Mouse (Mus musculus) spleen, adult 2 months (tissue): Measurements from ENCODE around the gene Rassf5. TPM values are rescaled to one million over a fixed set of nuclear protein-coding genes. Genes with fewer than 3 reads are reported as not detected.

Experiments
- DNase-seq, 2 experiments: peaks; one replicate each; pipeline versions ENCODE4 v3.0.0 to v3.0.0-alpha.2; 2012 to 2021; ENCODE audit warnings: low spot score in 2 of 2, low read depth in 1 of 2
- H3K27ac ChIP-seq: fragments of 200-500 bp; 2 replicates; pipeline ENCODE4 v1.5.1; 2012; ENCODE audit warnings: low read length, inconsistent platforms; ENCODE audit not compliant: insufficient read depth
- H3K27me3 ChIP-seq: fragments of 200-500 bp; 2 replicates; pipeline ENCODE4 v1.6.1; 2012; ENCODE audit warnings: mild to moderate bottlenecking, moderate library complexity, low read length, inconsistent platforms; ENCODE audit not compliant: control insufficient read depth, insufficient read depth
- H3K36me3 ChIP-seq: fragments of 200-500 bp; 2 replicates; pipeline ENCODE4 v1.6.1; 2012; ENCODE audit warnings: mild to moderate bottlenecking, low read length, inconsistent platforms; ENCODE audit not compliant: control insufficient read depth, insufficient read depth
- H3K4me1 ChIP-seq: fragments of 200-500 bp; 2 replicates; pipeline ENCODE4 v1.6.1; 2011; ENCODE audit warnings: inconsistent platforms; ENCODE audit not compliant: control insufficient read depth, insufficient read depth, insufficient read length
- H3K4me3 ChIP-seq: fragments of 200-500 bp; 2 replicates; pipeline ENCODE4 v1.5.1; 2011; ENCODE audit warnings: mild to moderate bottlenecking, inconsistent platforms; ENCODE audit not compliant: insufficient read depth, insufficient read length; ENCODE audit errors: extremely low read depth
- CTCF ChIP-seq: fragments of 200-500 bp; IDR thresholded peaks from 2 replicates; pipeline ENCODE4 v1.5.1; 2011; ENCODE audit warnings: mild to moderate bottlenecking, inconsistent platforms; ENCODE audit not compliant: insufficient read depth, insufficient read length, insufficient replicate concordance; ENCODE audit errors: extremely low read depth
- POLR2A ChIP-seq: fragments of 200-500 bp; IDR thresholded peaks from 2 replicates; pipeline ENCODE4 v1.6.1; 2011; ENCODE audit warnings: low read depth, low read length, inconsistent platforms
- WGBS: fragments of 180-500 bp; shearing (Covaris S2); methylation state at CpG from one replicate; pipeline ENCODE4 v1.1.7; 2018; 5-methylcytosine and 5-hydroxymethylcytosine counted together
- polyA plus RNA-seq: library from polyadenylated mRNA; depleted of rRNA; stranded (reverse); fragments of >200 nt; gene quantifications from 2 replicates; pipeline ENCODE4 v1.2.3, GENCODE M21; 2012

Gene Rassf5
- polyA plus RNA-seq, 1 experiment: 40.4 TPM

DNA sequence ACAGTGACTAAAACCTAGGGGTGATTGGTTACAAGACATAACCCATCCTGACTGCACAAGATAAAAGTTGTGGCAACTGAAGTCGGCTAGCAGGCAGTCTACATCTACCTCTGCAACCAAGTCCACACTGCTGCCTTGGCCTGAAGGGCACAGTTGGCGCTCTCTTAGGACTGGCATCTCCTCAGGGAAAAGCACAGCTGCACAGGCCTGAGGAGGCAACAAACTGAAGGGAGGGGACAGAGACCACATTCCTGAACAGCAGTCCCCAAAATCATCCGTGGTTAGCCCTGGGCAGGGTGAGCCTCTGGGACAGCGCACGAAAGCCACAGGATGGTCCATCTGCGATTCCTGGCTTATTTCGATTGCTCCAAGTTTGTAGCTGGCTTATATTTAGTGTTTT lies 49.4 kb downstream of the Rassf5 start:
- Histone ChIP-seq H3K4me1 (peaks cover 35% of the 10 kb centered on the region), H3K36me3 (peaks cover 6% of the 10 kb centered on the region; the same call in 1 of the 2 replicates), H3K27ac (no peak overlapping the region), H3K27me3 (no peaks in the 10 kb centered on the region), H3K4me3 (no peak overlapping the region)
- 65% methylated on average over 7 of the region's 7 CpGs for WGBS
- DNase-seq: no peak
- no peak for TF ChIP-seq CTCF
- TF ChIP-seq POLR2A: no peak

DNA sequence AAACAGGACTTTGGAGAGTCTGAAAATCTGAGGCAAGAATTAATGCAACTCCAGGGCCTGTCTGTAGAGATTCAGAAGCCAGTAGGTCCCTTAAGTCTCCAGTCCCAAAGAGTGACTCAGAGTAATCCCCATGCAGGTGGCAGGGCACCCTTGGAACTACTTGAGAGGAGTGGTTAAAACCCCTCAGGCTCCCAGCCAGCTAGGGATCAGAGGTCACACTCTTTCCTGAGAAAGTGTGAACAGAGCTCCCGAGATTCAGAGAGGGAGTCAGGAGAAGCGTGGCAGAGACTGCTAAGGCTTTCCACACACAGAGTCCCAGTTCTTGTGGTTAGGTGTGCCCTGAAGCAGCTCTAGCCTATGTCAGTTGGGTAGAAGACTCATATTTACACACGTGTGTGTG lies 51.3 kb downstream of the Rassf5 start:
- Histone ChIP-seq H3K4me3 (no peak overlapping the region), H3K27ac (no peak overlapping the region; the same call in 1 of the 2 replicates), H3K4me1 (peaks cover 44% of the 10 kb centered on the region), H3K36me3 (peaks cover 6% of the 10 kb centered on the region; the same call in 1 of the 2 replicates), H3K27me3 (no peaks in the 10 kb centered on the region)
- no peak for DNase-seq
- WGBS: 76% methylated on average over 3 of the region's 3 CpGs
- TF ChIP-seq POLR2A: no peak
- no peak for TF ChIP-seq CTCF

DNA sequence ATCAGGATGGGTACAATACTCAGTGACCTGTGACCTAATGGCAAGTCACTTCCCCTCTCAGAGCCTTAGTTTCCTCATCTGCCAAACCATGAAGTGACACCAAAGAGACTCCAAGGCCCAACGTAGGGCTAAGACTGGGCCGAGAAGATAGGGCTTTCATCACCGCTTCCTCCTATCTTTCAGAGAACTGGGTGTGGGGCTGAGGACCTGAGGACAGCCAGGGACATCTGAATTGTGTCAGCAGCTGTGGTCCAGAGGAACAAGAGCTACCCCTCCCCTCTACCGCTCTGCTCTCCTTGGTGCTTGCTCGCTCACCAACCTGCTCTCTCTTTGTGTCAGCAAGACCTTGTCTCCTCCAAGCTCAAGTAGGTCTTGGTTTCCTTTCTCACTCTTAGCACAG lies 56.4 kb downstream of the Rassf5 start:
- H3K36me3 ChIP-seq: peaks cover 5% of the 10 kb centered on the region; the same call in 1 of the 2 replicates
- DNase-seq: peak in 1 of 2 experiments; percentile 23
- H3K27me3 ChIP-seq: no peaks in the 10 kb centered on the region
- 42% methylated on average over 5 of the region's 5 CpGs for WGBS
- H3K27ac ChIP-seq: peak overlapping the region; percentile 57
- peaks cover 47% of the 10 kb centered on the region for H3K4me1 ChIP-seq
- no peak overlapping the region for H3K4me3 ChIP-seq
- TF ChIP-seq POLR2A (no peak), CTCF (no peak)

DNA sequence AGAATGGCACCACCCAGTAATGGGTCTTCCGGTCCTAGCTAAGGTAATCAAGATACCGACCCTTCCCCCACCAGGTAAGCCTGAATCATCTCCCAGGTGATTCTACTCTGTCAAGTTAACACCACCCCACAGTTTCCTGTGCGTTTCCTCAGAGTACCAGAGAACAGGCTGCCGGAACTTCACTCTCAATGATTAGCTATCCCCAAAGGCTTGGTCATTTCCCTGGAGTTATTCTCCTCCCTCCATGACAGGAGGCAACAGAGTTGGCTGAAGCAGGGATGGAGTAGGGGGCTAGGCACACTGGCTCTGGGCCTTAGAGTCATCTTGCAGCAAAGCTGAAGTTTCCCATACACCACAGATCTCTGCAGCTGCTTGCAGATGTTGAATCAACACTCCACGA lies 57.2 kb downstream of the Rassf5 start:
- H3K27ac ChIP-seq: peak overlapping the region; percentile 57
- H3K36me3 ChIP-seq: peaks cover 7% of the 10 kb centered on the region; the same call in 1 of the 2 replicates
- no peak overlapping the region for H3K4me3 ChIP-seq
- DNase-seq: no peak
- WGBS: 75% methylated on average over 5 of the region's 5 CpGs
- H3K27me3 ChIP-seq: no peaks in the 10 kb centered on the region
- peaks cover 45% of the 10 kb centered on the region for H3K4me1 ChIP-seq
- TF ChIP-seq POLR2A: no peak
- TF ChIP-seq CTCF: no peak

DNA sequence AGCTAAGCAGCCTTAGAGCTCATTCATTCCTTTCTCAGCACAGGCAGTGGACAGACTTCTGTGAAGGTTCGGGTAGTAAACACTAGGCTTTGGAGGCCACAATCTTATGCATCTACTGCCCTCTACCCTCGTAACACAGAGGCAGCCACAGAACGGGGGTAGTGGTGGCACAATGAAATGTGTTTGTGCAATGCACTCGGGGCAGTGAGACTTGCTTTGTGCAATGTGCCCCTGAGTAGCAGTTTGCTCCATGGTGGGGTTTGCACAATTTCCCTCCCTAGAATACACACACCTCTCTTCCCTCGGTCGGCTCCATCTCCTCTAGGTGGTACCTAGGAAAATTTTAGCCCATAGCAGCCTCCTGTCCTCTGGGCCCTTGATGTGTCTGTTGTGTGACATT lies 58.1 kb downstream of the Rassf5 start:
- TF ChIP-seq CTCF: no peak
- no peak for TF ChIP-seq POLR2A
- no peak overlapping the region for H3K27ac ChIP-seq
- 78% methylated on average over 6 of the region's 6 CpGs for WGBS
- no peaks in the 10 kb centered on the region for H3K27me3 ChIP-seq
- peaks cover 7% of the 10 kb centered on the region; the same call in 1 of the 2 replicates for H3K36me3 ChIP-seq
- peaks cover 40% of the 10 kb centered on the region; the same call in 1 of the 2 replicates for H3K4me1 ChIP-seq
- no peak for DNase-seq
- no peak overlapping the region for H3K4me3 ChIP-seq

DNA sequence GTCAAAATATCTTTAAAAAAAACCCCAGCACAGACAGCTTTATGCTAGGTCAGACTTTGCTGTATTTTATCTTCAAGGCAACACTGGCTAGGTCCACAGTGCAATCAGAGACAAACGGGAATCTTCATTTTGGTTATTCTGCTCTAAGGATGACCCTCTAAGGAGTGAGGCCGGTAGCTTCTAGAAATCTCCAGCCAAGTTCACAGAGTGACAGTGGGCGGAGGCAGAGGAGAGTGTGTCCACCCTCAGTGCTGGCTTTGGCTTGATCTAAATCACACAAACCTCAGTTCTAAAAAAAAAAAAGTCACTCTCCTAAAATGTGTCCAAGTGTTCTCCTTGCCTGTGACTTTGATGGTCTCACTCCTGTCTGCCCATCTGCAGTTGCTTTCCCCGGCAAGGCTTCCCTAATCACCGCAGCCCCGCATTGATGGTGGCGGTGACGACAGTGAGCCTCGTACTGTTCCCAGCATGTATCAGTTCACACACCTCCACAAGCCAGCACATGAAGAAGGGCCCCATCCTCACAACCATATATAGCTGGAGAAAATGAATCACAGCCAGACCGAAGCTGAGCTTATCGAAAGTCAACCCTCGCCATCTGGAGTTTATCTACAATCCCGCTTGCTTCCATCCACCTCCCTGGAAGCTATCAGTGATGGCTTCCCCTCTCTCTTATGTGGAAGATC lies 59.1 kb downstream of the Rassf5 start:
- DNase-seq: no peak

More for the DNA sequence above, 59.1 kb downstream of the Rassf5 start:
- 80% methylated on average over 13 of the region's 13 CpGs for WGBS
- TF ChIP-seq CTCF (no peak), POLR2A (no peak)
- peaks cover 11% of the 10 kb centered on the region for H3K36me3 ChIP-seq
- no peak overlapping the region for H3K27ac ChIP-seq
- H3K27me3 ChIP-seq: no peaks in the 10 kb centered on the region
- peaks cover 42% of the 10 kb centered on the region; the same call in 1 of the 2 replicates for H3K4me1 ChIP-seq
- no peak overlapping the region for H3K4me3 ChIP-seq
